Mouse (Mus musculus): ENCODE results near the gene Igsf10. TPM values are rescaled to one million over a fixed set of nuclear protein-coding genes. Genes with fewer than 3 reads are reported as not detected.
"Not testable (repeated sequence)": the region's sequence is repeated elsewhere in the genome, so short reads cannot be mapped to it uniquely, and the experiment has no call there.

The Igsf10 gene
- total RNA-seq (2021): 5.4 and 7.5 TPM in 2 replicates
- long read RNA-seq, experiment 1, partial matches to known transcripts: 0 of 1 reads
- long read RNA-seq, experiment 1, other reads (novel, unspliced or antisense): 1 of 1 reads
- long read RNA-seq, experiment 2: 0 reads

DNA sequence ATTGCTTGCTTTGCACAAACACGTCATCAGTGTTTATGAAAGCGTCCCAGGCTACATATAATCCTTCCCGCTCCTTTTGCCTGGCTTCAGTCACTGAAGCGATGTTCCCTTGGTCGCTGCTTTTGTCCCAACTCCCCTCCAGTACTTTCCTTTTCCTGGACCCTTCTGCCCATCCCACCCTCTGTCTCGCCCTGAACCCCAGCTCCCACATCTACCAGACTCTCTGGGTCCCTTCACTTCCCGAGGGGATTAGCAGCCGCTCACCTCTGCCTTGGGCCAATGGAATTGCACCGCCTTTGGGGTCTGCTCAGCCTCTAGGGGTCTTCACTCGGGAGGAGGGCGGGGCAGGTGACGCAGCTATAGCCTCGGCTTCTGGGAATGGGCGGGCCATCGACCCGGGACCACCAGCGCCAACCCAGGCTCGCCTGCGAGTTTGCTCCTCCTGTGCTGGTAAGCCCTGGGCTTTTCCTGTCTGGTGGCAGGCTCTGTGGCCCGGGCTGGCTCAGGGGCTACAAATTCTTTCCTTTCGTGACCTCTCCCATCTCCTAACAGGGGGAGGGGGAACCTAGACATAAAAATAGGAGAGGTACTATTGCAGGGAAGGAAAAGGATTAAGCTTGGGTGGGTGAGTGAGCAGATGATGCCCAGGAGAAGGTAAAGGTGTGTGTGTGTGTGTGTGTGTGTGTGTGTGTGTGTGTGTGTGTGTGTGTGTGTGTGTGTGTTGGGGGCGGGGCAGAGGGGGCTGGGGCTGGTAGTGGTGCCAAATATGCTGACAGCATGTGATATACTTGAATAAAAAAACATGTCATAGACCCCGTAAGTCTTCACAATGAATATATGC lies at the start of gene Igsf10:
Igsf10 (minus strand) TSS at position 330 of the 841 bp plus-strand sequence.
- DNase-seq: peak; percentile 48

DNA sequence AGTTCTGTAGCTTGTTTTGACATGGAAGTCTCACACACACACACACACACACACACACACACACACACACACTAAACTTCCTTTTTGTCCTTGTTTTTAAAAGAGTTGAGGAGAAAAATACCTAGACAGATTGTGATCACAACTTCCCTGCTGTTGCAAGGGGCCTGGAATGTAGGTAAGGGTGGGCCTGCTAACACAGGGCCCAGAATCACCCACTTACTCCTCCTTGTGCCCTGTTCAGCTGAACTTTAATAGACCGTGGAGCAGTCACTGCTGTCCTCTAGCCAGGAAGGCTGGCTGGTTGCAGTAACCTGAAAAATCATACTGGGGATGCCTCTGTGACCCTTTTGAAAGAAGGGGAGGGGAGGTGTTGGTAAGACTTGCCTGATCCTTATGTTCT lies 41.4 kb upstream of the Igsf10 start:
- no peak for DNase-seq

DNA sequence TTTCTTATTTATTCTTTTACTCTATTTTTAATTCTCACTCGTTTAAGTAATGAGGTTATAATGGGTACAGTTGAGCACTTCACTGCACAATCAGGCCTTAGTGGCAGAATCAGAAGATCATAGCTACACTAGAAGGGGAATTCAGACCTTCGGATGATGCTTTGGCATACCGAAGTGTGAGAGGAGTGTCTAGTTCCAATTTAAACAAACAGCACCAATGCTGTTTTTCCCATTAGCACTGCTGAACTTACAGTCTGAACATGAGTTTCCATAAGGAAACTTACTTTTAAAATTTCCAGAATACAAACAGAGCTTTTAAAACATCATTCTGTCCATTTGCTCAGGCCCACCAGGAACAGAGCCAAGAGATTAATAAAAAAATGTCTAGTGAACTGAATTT lies 40.8 kb upstream of the Igsf10 start:
- no peak for DNase-seq

DNA sequence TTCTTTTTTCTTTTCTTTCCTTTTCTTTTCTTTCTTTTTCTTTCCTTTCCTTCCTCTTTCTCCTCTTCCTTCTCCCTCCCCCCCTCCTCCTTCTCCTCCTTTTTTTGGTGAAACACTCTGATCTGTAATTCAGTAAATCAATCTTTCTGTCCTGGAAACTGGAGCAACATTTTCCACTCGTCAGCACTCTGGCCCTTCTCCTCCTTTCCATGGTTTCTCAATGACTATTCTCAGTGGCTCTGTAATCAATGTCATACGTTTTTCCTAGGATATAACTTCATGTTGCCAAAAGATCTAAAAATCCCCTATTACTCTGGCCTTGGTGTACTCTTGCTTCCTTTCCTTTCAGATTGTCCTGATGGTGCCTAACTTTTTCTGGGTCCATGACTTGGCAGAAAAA lies 40.1 kb upstream of the Igsf10 start:
- DNase-seq: no peak

DNA sequence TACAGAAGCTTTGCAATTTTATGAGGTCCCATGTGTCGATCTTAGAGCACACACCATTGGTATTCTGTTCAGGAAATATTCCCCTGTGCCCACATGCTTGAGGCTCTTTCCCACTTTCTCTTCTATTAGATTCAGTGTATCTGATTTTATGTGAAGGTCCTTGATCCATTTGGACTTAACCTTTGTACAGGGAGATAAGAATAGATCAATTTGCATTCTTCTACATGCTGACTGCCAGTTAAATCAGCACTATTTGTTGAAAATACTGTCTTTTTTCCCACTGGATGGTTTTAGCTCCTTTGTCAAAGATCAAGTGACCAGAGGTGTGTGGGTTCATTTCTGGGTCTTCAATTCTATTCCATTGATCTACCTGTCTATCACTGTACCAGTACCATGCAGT lies 34.6 kb upstream of the Igsf10 start:
- DNase-seq: not testable (repeated sequence)

DNA sequence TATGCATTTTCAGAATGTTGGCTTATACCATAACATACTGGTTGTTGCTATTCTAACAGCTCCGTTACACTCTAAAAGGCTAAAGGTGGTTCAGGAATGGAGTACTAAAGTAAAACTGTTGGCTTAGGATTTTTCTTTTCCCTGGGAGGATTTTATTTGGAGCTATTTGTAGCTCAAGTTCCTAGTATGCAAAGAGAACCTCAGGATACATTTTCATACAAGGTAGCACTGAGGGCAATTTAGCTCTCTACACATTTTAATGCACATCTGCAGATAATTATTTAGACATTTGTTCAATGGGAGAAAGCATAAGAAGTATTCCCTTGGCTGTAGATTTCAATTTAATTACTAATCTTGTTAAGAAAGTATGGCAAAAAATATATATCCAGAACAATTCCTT lies 17.7 kb upstream of the Igsf10 start:
- DNase-seq: no peak

DNA sequence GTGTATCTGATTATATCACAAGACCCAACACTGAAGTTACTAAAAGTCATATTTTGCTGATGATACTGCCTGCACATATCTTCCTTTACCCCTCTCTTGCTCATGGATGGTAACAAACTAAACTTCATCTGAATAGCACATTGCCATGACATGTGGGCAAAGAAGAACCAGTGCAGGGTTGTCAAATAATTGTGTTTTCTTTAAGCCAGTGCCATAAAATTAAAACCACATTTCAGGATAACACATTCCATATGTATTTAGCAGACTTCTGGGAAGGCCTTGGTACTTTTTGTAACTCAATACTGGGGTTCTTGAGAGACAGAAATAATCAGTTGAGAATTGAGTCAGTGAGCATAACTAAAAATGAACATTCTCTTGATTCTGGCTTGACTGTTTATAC lies 15.9 kb upstream of the Igsf10 start:
- no peak for DNase-seq

DNA sequence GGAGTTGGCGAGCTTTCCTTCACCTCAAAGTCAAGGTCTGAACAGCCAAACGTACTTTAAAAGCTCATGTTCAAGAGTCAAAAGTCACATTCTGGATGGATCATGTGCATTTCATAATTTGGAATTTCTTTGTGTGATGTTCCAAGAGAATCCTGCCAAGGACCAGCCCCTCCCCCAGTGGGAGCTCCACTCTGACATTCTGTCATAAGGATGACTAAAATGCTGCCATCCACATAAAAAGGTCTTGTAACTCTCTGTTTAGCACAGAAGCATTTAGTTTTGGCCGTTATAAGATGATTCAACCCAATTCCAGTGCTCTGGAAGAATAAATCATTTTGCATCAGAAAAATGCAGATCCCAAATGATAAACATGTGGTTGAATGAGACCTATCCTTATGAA lies 10.0 kb upstream of the Igsf10 start:
- DNase-seq: peak; percentile 60

DNA sequence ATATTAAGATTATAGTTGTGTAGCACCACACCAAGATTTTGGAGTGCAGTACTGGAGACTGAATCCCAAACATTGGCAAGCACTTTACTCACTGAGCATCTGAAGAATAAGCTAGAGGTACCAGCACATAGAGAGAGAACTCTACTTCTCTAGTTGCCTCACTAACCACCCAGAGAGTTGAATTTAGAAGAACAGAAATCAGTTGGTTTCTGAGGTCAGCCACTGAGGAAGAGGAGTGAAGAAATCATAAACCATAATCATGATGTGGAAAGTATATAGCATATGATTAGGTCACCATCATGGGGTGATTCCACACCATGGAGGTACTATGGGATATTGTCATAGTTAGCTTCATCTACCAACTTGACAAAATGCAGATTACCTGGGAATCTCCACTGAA lies 7.6 kb upstream of the Igsf10 start:
- DNase-seq: no peak

DNA sequence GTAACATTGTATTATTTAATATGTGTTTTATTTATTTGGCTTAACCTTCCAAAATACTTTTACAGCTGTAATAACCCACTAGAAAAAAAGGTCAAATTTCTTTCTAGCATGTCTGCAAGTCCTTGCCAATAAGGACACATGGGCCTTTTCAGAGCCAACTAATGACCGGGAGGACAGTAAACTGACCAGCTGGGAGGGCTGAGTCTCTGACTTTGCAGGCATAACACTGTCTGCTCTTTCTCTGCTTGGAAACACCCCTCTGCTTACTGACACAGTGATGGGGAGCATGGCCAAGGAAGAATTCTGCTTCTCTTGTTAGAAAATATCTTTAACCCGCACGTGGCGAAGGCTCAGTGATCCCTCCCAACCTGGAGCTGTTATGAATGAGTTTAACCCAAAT lies 1.2 kb downstream of the Igsf10 start:
- peak; percentile 21 for DNase-seq

DNA sequence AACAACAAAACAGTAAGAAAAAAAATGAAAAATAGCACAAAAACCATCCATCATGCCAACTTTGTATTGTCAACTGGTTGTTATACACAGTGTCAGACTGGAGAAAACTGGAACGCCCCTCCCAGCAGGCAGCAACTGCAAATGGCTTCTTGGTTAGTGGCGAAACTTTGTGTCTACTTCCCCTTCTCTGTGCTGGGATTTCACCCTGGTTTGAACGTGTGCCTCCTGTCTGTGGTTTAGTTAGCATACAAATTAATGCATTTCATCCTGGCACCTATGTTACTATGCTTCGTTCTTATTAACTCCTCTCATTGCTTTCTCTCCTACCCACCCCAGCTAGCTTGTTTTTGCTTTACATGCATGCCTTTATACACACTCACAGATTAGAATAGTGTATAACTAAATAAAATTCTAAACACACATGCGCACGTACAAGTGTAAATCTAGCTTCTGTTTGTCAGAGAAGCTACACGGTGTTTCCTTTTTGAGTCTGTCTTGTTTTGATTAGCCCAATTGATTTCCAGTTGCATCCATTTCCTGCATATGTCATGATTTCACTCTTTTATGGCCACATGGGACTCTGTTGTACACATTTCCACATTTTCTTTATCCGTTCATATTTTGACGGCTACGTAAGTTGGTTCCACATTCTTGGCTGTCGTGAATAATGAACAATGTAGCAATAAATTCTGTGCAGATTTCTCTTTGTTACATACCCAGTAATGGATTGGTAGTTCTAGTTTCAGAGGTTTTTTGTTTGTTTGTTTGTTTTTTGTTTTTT lies 2.4 kb downstream of the Igsf10 start:
- DNase-seq: no peak

DNA sequence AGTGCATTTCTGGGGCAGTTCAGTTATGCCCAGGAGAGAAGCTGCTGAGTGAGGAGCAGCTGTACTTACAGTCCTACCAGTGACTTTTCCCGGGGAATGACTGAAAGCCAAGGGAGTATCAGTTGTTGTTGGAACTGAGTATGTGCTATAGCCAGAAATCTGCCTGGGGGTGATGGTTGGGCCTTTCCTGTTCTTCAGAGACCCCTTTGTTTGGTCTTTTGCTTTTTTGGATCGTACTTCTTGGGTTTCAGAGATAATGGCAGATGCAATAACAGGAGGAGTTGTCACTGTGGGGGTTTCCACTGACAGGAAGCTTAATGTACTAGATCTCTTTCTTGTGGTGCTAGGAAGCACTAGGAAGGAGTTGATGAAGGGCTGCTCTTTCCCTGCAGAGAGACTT lies 15.7 kb downstream of the Igsf10 start:
- no peak for DNase-seq

DNA sequence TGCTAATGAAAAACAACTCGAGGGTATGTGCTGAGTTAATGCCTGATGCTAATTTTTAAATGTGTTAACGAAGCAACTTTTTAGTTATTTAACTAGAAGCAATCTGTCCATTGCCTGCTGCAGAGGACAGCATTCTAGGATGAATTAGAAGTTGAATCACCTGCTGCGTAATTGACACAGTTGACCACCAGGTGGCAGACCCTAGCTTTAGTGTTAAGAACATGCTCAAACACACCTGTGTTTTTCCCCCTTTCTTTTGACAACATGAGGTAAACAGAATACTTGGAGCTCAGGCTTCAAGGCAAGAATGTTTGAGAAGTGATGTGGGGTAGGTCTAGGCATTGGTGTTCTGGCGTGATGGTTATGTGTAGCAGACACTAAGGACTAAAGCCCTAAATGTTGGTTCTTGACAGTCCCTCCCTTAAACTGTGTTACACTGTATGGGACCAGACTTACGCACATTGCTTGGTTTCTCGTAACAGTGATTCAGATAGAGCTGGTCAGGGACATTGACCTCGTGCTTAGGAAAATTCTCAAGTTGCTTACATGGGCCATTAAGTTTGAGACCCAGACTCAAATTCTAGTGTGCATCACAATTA lies 22.8 kb downstream of the Igsf10 start:
- DNase-seq: peak; percentile 68

DNA sequence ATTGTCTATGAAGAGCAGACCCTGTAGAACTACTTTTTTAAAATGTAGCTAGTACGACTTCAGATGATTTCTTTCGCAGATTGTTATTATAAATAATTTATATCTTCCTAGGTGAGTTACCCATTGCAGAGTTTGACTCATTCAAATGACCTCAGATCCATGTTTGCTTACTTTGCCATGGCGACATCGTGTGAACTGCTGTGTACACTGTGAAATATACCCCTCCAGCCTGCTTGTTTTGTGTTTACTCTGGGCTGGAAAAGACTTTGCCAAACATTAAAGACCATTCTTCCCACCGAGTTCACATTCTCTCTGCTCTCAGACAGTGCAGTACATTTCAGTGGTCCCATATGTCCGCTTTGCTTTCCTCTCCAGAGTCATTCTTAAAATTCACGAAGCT lies 28.1 kb downstream of the Igsf10 start:
- DNase-seq: no peak

DNA sequence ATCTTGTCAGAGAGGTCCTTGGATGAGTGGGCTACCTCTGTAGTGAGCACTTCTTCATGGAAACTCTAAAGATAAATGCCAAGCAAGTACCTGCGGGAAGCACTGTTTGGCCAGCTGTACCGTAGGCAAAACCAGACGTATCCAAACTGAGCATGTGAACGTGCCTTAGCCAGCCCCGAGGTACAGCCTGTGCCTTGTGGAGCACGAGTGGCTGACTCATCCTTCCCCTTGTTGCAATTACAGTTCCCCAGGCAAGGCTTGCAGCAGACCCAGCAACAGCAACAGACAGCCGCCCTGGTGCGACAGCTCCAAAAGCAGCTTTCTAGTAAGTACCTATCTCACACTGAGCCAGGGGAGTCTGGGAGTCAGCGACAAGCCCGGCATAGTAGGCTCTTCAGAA lies 31.6 kb downstream of the Igsf10 start:
- peak; percentile 11 for DNase-seq

DNA sequence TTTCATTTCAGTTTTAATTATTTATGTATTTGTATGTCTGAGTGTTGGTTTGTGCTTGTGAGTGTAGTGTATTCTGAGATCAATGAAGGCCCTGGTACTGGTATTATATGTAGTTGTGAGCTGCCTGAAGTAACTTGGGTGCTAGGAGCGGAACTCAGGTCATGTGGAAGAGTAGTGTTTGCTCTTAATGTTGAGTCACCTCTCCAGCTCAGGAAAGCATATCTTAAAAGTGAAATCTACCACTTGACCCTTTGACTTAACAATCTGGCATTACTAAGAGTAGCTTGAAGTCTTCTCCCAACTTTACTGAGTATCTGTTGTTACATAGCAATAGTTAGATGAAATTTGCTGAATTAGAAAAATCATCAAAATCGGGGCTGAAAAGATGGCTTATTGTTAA lies 38.7 kb downstream of the Igsf10 start:
- DNase-seq: no peak

DNA sequence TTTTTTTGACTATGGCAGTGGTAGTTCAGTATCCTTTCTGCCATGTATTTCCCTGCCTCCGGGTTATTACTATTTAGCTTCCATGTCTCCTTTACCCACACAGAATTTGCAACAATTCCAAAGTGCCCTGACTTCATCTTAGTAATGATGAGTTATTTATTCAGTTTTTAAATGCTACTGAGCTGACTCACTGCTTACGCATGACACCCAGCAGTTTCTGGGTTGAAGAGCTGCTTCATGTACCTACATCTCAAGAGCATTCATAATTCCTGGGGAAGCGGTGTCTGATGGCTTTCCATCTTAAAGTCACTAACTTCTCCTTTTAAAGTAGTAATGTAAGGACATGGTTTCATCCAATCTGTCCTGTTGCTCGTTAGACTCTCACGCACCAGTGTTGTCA lies 39.2 kb downstream of the Igsf10 start:
- no peak for DNase-seq

DNA sequence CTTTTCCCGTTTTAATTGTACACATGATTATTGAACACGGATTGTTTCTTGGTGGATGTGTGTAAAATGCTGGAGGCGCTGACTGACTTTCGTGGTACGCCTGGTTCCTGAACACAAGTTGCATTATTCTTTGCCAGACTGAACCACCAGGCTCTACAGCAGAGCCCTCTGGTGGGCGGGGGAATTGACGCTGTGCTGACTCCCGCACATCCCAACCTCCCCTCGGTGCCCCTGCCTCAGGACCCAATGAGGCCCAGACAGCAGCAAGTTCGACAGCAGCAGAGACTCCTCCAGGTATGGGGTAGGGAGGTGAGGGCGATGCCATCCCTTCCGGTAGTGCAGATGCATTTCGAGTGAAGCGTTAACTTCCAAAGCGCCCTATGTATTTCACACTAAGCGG lies 46.5 kb downstream of the Igsf10 start:
- no peak for DNase-seq

DNA sequence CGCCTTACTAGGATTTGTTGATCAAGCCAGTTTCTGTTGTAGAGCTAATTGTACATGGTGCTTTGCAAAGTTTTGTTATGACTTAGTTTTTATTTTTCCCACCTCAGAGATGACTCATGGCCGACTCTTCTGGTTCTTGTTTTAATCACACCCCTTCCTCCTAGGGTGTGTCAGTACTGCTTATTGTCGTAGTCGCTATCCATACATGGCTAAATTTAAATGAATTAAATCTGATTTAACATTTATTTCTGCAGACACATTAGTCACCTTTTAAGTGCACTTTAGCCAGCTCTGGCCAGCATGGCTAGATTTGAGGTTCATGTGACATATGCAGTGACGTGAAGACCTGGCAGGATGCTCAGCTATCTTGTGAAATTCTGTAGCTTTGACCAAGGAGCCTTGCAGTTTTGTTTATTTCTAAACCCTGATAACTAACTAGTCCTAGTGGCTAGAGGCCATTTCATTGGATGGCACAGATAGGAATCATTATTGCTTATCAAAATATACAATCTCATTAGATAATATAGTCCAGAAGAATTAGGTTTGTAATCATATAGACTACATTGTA lies 47.5 kb downstream of the Igsf10 start:
- DNase-seq: no peak

DNA sequence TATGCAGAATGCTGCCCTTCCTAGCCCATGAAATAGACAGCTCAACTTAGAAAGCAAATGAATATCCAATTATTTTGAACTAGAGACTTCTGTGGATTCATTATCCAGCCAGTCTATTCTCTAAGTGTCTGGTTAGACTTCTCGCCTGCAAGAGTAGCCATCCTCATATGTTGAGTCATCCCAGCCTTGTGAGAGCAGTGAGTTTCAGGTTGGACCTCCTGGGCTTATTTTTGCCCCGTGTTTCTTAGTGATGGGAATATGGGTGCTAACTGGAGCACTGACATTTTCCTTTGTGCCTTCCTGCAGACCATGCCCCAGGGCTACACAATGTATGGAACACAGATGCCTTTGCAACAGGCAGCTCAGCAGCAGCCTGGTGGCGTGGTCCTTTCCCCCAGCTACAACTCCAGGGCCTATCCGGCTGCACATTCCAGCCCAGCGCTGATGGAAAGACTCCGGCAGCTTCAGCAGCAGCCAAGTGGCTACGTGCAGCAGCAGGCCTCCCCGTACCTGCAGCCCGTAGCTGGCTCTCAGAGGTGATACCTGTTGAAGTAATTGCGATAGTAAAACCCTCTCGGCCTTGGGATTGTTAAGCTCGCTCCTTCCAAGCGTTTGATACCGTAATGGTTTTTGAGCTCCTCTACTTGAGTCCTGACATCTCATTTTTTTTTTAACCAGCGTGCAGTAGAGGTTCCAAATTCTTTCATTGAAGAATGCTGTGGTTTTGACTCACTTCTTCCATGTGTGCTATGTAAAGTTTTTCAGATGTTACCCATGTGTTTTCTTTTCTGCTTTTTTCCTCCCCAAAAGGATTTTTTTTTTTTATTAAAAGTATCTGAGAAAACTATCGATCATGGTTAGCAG lies 48.3 kb downstream of the Igsf10 start:
- no peak for DNase-seq

DNA sequence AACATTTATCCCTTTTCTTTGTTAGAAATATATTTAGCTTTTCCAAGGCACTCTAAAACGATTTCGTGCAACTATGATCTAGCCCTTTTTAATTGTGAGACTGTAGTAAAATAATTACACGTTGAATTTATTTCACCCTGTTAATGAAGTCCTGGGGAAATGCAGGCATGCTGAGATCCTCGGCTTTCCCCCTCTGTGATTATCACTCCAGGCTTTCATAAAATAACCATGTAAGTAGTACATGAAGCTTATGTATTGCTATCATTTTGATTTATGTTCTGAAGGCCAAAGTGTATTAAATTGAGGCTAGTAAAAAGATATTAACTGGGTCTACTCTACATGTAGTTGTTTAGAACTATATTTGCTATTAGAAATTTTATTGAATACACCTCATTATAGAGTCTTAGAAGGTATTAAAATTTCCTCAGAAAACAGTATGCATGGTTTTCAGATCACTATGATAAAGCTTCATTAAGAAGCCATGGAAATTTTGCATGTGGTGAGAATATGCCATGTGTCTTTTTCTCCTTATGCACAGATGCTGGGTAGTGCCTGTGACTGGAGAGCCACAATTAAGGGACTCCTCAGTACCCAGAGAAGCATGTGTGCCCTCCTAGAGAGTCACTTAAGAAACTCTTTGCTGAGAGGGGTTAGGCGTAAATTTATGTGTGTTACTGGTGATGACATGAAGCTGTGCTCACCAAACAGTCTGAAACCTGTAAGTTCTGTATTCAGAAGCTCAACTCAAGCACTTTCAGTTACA lies 50.6 kb downstream of the Igsf10 start:
- DNase-seq: no peak
